Mouse (Mus musculus): ENCODE data around the gene Lrrc61. TPM values are rescaled to one million over a fixed set of nuclear protein-coding genes. Genes with fewer than 3 reads are reported as not detected.

Lrrc61 gene
- polyA plus RNA-seq, 1 experiment: 4.9 TPM

DNA sequence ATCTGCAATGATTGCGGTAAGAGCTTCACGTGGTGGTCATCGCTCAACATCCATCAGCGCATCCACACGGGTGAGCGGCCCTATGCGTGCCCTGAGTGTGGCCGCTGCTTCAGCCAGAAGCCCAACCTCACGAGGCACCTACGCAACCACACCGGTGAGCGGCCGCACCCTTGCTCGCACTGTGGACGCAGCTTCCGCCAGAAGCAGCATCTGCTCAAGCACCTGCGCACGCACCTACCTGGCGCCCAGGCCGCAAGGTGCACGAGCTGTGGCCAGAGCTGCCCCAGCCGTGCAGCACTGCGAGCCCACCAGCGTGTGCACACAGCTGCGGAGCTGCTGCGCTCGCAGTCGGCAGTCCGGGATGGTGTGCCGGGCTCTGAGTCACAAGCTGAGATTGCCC is 65.4 kb downstream of the Lrrc61 start:
- 93% methylated on average over 30 of the region's 30 CpGs for WGBS
- H3K27ac ChIP-seq (ENCODE audit: control insufficient read depth, insufficient read depth, low read depth, low read length, poor library complexity): no peak overlapping the region; the same call in 1 of the 2 replicates
- no peaks in the 10 kb centered on the region; the same call in 1 of the 2 replicates for H3K4me1 ChIP-seq (ENCODE audit: control insufficient read depth, insufficient read depth, low read length)
- no peak overlapping the region for H3K4me3 ChIP-seq (replicated peaks; ENCODE audit: control insufficient read depth, low read depth, low read length)
- TF ChIP-seq CTCF (IDR thresholded peaks at IDR 0.05; ENCODE audit: control insufficient read depth, insufficient read depth, low read length) (no peak), POLR2A (IDR thresholded peaks at IDR 0.05; ENCODE audit: borderline replicate concordance, control insufficient read depth, low read depth, low read length) (no peak)

Other genes starting within 250 kb of the Lrrc61 start
- gene Krba1, start 159.2 kb upstream of the Lrrc61 start, polyA plus RNA-seq (2011; ENCODE audit: insufficient read depth, insufficient read length, low replicate concordance, missing spikeins): 1.7 and 5.7 TPM in 2 replicates
- gene Zfp467, start 109.0 kb upstream of the Lrrc61 start, polyA plus RNA-seq (2011; ENCODE audit: insufficient read depth, insufficient read length, low replicate concordance, missing spikeins): 3.2 and 9.0 TPM in 2 replicates
- 0.25 and 0.27 TPM in 2 replicates for gene Sspo, start 106.6 kb upstream of the Lrrc61 start, polyA plus RNA-seq (2011; ENCODE audit: insufficient read depth, insufficient read length, low replicate concordance, missing spikeins)
- 2.2 TPM in 1 of 2 replicates, not detected in the other for gene Atp6v0e2, start 17.2 kb upstream of the Lrrc61 start, polyA plus RNA-seq (2011; ENCODE audit: insufficient read depth, insufficient read length, low replicate concordance, missing spikeins)
- 6.9 and 9.2 TPM in 2 replicates for gene Rarres2, start 18.0 kb downstream of the Lrrc61 start, polyA plus RNA-seq (2011; ENCODE audit: insufficient read depth, insufficient read length, low replicate concordance, missing spikeins)
- gene Gm45021, start 34.8 kb downstream of the Lrrc61 start, polyA plus RNA-seq (2011; ENCODE audit: insufficient read depth, insufficient read length, low replicate concordance, missing spikeins): not detected in 2 replicates
- gene Repin1, start 39.1 kb downstream of the Lrrc61 start, polyA plus RNA-seq (2011; ENCODE audit: insufficient read depth, insufficient read length, low replicate concordance, missing spikeins): 3.4 and 5.5 TPM in 2 replicates
- gene Gm44965, start 39.1 kb downstream of the Lrrc61 start, polyA plus RNA-seq (2011; ENCODE audit: insufficient read depth, insufficient read length, low replicate concordance, missing spikeins): not detected in 2 replicates
- 0.40 and 1.1 TPM in 2 replicates for gene Zfp775, start 47.3 kb downstream of the Lrrc61 start, polyA plus RNA-seq (2011; ENCODE audit: insufficient read depth, insufficient read length, low replicate concordance, missing spikeins)
- gene AI854703, start 72.0 kb downstream of the Lrrc61 start, polyA plus RNA-seq (2011; ENCODE audit: insufficient read depth, insufficient read length, low replicate concordance, missing spikeins): 1.2 TPM in 1 of 2 replicates, not detected in the other
- gene Gimap8, start 92.4 kb downstream of the Lrrc61 start, polyA plus RNA-seq (2011; ENCODE audit: insufficient read depth, insufficient read length, low replicate concordance, missing spikeins): 8.3 and 15.1 TPM in 2 replicates
- 13.5 and 26.0 TPM in 2 replicates for gene Gimap9, start 121.3 kb downstream of the Lrrc61 start, polyA plus RNA-seq (2011; ENCODE audit: insufficient read depth, insufficient read length, low replicate concordance, missing spikeins)
- gene Gimap4, start 129.8 kb downstream of the Lrrc61 start, polyA plus RNA-seq (2011; ENCODE audit: insufficient read depth, insufficient read length, low replicate concordance, missing spikeins): 20.7 and 41.0 TPM in 2 replicates
- gene Gimap6, start 153.4 kb downstream of the Lrrc61 start, polyA plus RNA-seq (2011; ENCODE audit: insufficient read depth, insufficient read length, low replicate concordance, missing spikeins): 45.1 and 77.9 TPM in 2 replicates
- 15.2 TPM in 1 of 2 replicates, not detected in the other for gene Gm28053, start 163.8 kb downstream of the Lrrc61 start, polyA plus RNA-seq (2011; ENCODE audit: insufficient read depth, insufficient read length, low replicate concordance, missing spikeins)
- 3.6 and 5.2 TPM in 2 replicates for gene Gimap7, start 163.8 kb downstream of the Lrrc61 start, polyA plus RNA-seq (2011; ENCODE audit: insufficient read depth, insufficient read length, low replicate concordance, missing spikeins)
- 19.3 and 26.4 TPM in 2 replicates for gene Gimap1, start 184.3 kb downstream of the Lrrc61 start, polyA plus RNA-seq (2011; ENCODE audit: insufficient read depth, insufficient read length, low replicate concordance, missing spikeins)
- 4.7 and 7.9 TPM in 2 replicates for gene Gimap5, start 191.4 kb downstream of the Lrrc61 start, polyA plus RNA-seq (2011; ENCODE audit: insufficient read depth, insufficient read length, low replicate concordance, missing spikeins)
- gene Gimap3, start 216.1 kb downstream of the Lrrc61 start, polyA plus RNA-seq (2011; ENCODE audit: insufficient read depth, insufficient read length, low replicate concordance, missing spikeins): 15.3 and 36.7 TPM in 2 replicates

Data from bone marrow, adult 2 months (tissue).